In the genomic region with DNA sequence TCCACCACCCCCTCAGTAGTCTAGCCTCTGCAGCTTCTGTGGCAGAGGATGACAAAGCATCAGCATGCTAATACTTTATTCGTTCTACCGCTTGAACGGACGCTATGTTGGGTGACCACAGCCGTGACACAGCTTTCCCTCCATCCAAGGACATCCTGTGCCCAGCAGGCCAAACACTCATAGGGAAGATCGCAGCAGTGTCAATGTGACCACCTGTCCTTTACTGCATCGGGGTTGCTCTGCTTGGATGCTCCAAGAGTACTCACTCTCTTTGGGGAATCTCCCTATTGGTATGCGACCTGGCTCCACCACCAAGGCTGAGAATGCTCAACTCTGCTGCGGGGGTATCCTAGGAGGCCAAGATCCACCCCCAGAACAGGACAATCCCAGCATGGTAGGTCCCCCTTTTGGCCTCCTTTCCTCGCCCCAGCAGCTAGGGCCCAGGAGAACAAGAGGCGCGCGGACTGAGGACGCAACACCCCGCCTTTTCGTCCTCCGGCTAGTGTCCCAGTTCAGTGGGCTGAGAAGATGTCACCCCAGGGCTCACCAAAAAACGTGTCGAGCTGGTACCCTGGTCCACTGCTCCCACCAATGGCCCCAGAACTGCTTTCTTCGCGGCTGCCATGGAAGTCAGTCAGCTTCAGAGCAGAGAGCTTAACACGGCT, we compare ENCODE assay signal across 7 mouse cellular contexts. TPM values are rescaled to one million over a fixed set of nuclear protein-coding genes. Genes with fewer than 3 reads are reported as not detected.
A peak's percentile ranks its signal among the peaks of the same experiment; 100 is the strongest.
DNase-seq lines count a peak whose midpoint lies in the region; ATAC-seq lines count a peak whose summit lies in the region.

No protein-coding gene starts in this region.

- DNase-seq in lung, postnatal 14 days, result no peak
- DNase-seq in adrenal gland, postnatal 10 days, result peak; percentile 25
- peak; percentile 13 for DNase-seq in mesoderm, embryonic 11.5 days (ENCODE audit: low read depth, low spot score)
- no peak for DNase-seq in thymus, postnatal 4 days

- H3K9me3 ChIP-seq in lung, embryonic 15.5 days, result no peaks in the 10 kb centered on the region

- H3K4me2 ChIP-seq in lung, embryonic 15.5 days, result peak overlapping the region; percentile 65

- H3K36me3 ChIP-seq in lung, embryonic 15.5 days, result no peaks in the 10 kb centered on the region

- peak overlapping the region; percentile 64 for H3K27ac ChIP-seq in lung, embryonic 15.5 days

- 28% methylated on average over 22 of the region's 22 CpGs for WGBS in lung, embryonic 15.5 days

- peak overlapping the region; percentile 57 for H3K4me3 ChIP-seq in lung, embryonic 15.5 days

- no peaks in the 10 kb centered on the region for H3K4me1 ChIP-seq in lung, embryonic 15.5 days

- no peaks in the 10 kb centered on the region for H3K27me3 ChIP-seq in lung, embryonic 15.5 days

- ATAC-seq in lung, embryonic 15.5 days (ENCODE audit: borderline replicate concordance, extremely low read depth, low FRiP score, low TSS enrichment), result no peak; the same call in 1 of the 2 replicates
- peak; percentile 50 for ATAC-seq in erythroblast, adult 5-6 weeks (replicated peaks; ENCODE audit: low FRiP score, poor library complexity, severe bottlenecking)
- peak; percentile 7 for ATAC-seq in inflammation-experienced regulatory T-cells, adult 6 months

- peak overlapping the region; percentile 53 for H3K9ac ChIP-seq in lung, embryonic 15.5 days

RNA-seq across cellular contexts. Expression of gene Gk, which starts 0.6 kb away (rescaled TPM):
- polyA plus RNA-seq in lung, embryonic 15.5 days (2015; fragmentation: Nextera tagmentation; extraction: Ambion mirVana), result 12.8 and 14.2 TPM in 2 replicates
- total RNA-seq in adrenal gland, postnatal 10 days (2021), result 100 to 1,000 TPM in 1 of 2 experiments, 10 to 100 TPM in 1; 93.0 to 113 TPM
- 4.0 and 5.4 TPM in 2 replicates for total RNA-seq in erythroblast, adult 5-6 weeks (2015; ENCODE audit: low replicate concordance)
- 3.9 and 4.0 TPM in 2 replicates for total RNA-seq in erythroblast, adult 5-6 weeks (2017; ENCODE audit: low replicate concordance)
- polyA plus RNA-seq in inflammation-experienced regulatory T-cells, adult 6 months (2017; shearing (Covaris generic)), result 1 to 10 TPM; 2.5 to 3.3 (median 3.2) TPM

Comparison
In these comparisons a context has a peak if more than half of its experiments do, and no peak if none do; other contexts are left out.
1. DNase-seq: peak in adrenal gland, postnatal 10 days (single experiment) and mesoderm, embryonic 11.5 days (single experiment); none in lung, postnatal 14 days (single experiment) and thymus, postnatal 4 days (single experiment).
2. RNA of gene Gk, which starts 0.6 kb away (total RNA-seq): 93.0 to 113 TPM in adrenal gland, postnatal 10 days; 3.9 to 5.4 TPM in erythroblast, adult 5-6 weeks; every median in the first group is over 10 times any median in the second.